Mouse (Mus musculus): Measurements from ENCODE around the gene Gm20388. TPM values are rescaled to one million over a fixed set of nuclear protein-coding genes. Genes with fewer than 3 reads are reported as not detected.

Gm20388 gene
- polyA plus RNA-seq, 1 experiment from 2014 or later = 7.4 TPM

DNA sequence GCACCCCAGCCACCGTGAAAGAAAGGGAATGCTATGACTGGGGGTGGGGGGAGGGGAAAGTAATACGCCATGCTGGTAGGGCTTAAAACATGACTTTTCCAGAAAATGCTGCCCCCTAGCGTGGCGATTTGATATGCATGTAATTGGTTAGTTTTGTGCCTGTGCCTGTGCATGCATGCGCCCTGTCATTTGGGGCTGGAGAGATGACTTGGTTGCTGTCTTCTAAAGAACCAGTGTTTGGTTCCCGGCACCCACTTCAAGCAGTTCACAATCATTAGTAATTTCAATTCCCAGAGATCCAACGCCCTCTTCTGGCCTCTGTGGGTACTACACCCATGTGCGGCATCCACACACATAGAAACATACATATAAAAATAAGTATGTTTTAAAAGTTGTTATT is 913.2 kb downstream of the Gm20388 start:
- no peak overlapping the region for H3K27ac ChIP-seq
- ATAC-seq (replicated peaks; ENCODE audit: low FRiP score) = no peak

DNA sequence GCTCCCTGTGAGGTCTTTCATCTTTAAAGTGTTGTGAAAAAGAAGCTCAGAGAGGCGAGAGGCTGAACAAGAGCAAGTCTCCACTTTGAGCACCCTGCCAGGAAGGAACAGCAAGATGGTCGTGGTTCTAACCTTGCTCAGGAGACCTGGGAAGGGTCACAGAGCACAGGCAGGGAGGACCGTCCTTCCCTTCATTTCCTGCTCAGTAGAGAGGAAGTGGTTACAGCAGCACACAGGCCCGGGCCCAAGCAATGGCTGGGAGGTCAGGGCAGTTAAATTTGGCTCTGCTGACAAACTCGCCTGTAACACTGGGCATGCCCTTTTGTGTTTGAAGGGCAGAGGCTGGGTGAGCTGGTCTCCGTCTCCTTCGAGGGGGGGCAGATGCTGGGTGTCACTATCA is 914.0 kb downstream of the Gm20388 start:
- Histone ChIP-seq H3K4me2 (no peak overlapping the region), H3K27ac (no peak overlapping the region), H3K9me3 (replicated peaks) (0 out of 2 replicates have a peak, but pooled peaks cover 3% of the 10 kb centered on the region), H3K4me1 (peaks cover 4% of the 10 kb centered on the region; the same call in 1 of the 2 replicates), H3K36me3 (no peaks in the 10 kb centered on the region), H3K27me3 (peaks cover 68% of the 10 kb centered on the region), H3K4me3 (replicated peaks) (no peak overlapping the region), H3K9ac (no peak overlapping the region)
- WGBS = 41% methylated on average over 7 of the region's 7 CpGs
- ATAC-seq (replicated peaks; ENCODE audit: low FRiP score) = no peak

More for the DNA sequence above, 913.2 kb downstream of the Gm20388 start:
- no peak overlapping the region for H3K9ac ChIP-seq
- no peak overlapping the region for H3K4me2 ChIP-seq
- no peak overlapping the region for H3K4me3 ChIP-seq (replicated peaks)
- peaks cover 62% of the 10 kb centered on the region for H3K27me3 ChIP-seq
- H3K9me3 ChIP-seq (replicated peaks) = 0 out of 2 replicates have a peak, but pooled peaks cover 3% of the 10 kb centered on the region
- H3K4me1 ChIP-seq = peaks cover 4% of the 10 kb centered on the region; the same call in 1 of the 2 replicates
- 66% methylated on average over 8 of the region's 8 CpGs for WGBS
- no peaks in the 10 kb centered on the region for H3K36me3 ChIP-seq

DNA sequence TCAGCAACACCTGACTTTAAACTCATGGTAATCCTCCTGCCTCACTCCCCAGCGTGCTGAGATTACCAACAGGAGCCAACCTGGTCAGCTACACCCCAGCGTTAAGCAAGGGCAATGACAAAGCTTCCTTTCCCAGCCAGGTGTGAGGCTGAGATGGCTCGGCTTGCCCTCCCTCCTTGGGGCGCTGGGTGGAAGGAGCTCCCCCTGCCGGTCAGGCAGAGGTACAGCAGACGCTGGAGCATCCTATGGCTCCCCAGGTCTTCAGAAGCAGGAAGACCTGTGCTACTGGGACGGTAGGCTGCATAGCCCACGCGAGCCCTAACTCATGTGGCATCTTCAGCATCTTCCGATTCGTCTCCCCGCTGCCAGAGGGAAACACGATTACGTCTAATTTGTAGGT is 917.6 kb downstream of the Gm20388 start:
- H3K27me3 ChIP-seq = peaks cover 70% of the 10 kb centered on the region
- H3K4me1 ChIP-seq = peaks cover 19% of the 10 kb centered on the region
- no peak overlapping the region for H3K27ac ChIP-seq
- WGBS = 12% methylated on average over 14 of the region's 14 CpGs
- H3K9ac ChIP-seq = no peak overlapping the region
- H3K36me3 ChIP-seq = no peaks in the 10 kb centered on the region
- no peak for ATAC-seq (replicated peaks; ENCODE audit: low FRiP score)
- H3K9me3 ChIP-seq (replicated peaks) = 0 out of 2 replicates have a peak, but pooled peaks cover 3% of the 10 kb centered on the region
- no peak overlapping the region for H3K4me2 ChIP-seq
- H3K4me3 ChIP-seq (replicated peaks) = no peak overlapping the region

DNA sequence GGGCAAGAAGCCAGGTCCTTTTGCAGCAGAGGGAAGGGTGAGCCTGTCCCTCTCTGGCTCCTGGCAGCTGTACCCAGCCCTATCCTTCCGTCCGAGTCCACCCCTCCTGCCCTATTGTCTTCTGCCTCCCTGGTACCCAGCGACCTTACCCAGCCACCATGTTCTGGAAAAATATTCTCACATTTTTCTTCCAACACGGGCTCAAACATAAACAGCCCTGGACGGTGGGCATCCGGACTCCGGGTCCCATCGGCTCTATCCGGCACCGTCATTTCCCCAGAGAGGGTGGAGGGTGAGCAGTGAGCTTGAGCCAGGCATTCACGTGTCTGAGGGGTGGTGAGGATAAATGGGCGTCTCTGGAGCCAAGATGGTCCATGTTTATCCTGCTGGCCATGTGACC is 920.0 kb downstream of the Gm20388 start:
- Histone ChIP-seq H3K9ac (no peak overlapping the region), H3K4me2 (no peak overlapping the region), H3K9me3 (replicated peaks) (no peaks in the 10 kb centered on the region), H3K4me3 (replicated peaks) (no peak overlapping the region), H3K27ac (no peak overlapping the region), H3K36me3 (no peaks in the 10 kb centered on the region), H3K27me3 (peaks cover 85% of the 10 kb centered on the region), H3K4me1 (peaks cover 19% of the 10 kb centered on the region)
- WGBS = 80% methylated on average over 12 of the region's 12 CpGs
- ATAC-seq (replicated peaks; ENCODE audit: low FRiP score) = no peak

DNA sequence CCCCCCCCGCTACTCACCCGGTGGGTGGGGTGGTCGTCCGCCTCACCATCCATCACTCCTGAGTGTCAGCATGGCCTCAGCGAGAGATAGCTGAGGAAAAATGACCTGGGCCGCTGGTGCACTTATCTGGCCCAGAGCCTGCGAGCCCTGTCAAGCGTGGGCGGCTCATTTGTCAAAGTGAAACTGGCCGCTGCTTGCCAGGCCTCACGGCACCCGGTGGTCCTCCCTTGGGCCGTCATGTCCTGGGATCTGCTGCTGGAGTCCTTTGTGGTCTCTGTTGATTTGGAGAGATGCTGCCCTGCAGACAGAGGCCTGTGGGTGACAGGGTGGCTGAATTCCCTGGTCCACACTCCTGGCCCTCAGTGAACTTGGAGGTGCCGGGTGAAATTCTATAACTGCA is 921.4 kb downstream of the Gm20388 start:
- Histone ChIP-seq H3K9ac (no peak overlapping the region), H3K9me3 (replicated peaks) (no peaks in the 10 kb centered on the region), H3K4me2 (peak overlapping the region; percentile 40), H3K4me3 (replicated peaks) (no peak overlapping the region), H3K27me3 (peaks cover 85% of the 10 kb centered on the region), H3K4me1 (peaks cover 19% of the 10 kb centered on the region), H3K27ac (no peak overlapping the region), H3K36me3 (no peaks in the 10 kb centered on the region)
- WGBS = 5% methylated on average over 10 of the region's 14 CpGs
- ATAC-seq (replicated peaks; ENCODE audit: low FRiP score) = peak; percentile 67

DNA sequence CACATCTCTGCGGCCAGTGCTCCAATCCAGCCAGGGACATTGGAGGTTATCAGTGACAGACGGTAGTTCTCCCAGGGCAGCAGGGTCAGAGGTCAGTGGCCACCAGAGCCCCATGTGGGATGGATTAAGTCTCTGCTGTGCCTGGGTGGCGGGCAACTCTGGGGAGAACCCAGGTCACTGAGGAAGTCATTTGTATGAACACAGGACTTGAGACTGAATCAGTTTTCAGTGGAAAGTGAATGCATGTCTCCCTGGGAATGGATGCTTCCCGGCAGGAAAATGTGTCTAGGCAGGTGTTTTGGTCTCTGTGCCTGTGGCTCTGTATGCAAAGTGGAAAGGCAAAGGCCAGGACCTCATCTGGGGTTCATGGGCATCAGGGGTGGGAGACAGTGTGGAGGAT is 922.6 kb downstream of the Gm20388 start:
- no peak overlapping the region for H3K27ac ChIP-seq
- H3K4me2 ChIP-seq = no peak overlapping the region
- no peaks in the 10 kb centered on the region for H3K9me3 ChIP-seq (replicated peaks)
- no peak for ATAC-seq (replicated peaks; ENCODE audit: low FRiP score)
- 35% methylated on average over 4 of the region's 4 CpGs for WGBS
- peaks cover 17% of the 10 kb centered on the region for H3K4me1 ChIP-seq
- H3K4me3 ChIP-seq (replicated peaks) = no peak overlapping the region
- H3K27me3 ChIP-seq = peaks cover 83% of the 10 kb centered on the region
- H3K36me3 ChIP-seq = no peaks in the 10 kb centered on the region
- no peak overlapping the region for H3K9ac ChIP-seq

DNA sequence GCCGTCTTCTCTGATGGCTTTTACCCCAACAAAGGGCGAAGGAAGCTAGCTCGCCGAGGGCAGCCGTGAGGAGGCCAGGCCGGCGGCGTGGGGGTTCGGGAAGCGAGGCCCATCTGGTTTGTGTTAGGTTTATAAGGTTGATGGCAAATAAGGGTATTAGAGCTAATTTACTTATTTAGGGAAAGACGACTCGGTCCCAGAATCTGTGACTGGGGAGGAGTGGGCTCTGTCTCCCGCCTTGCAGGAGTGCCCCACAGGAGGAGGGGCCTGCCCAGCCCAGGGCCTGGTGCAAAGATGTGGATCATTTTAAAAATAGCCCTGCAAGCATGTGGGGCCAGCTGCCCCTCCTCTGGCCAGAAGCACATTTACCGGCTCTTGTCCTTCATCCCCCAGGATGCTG is 928.4 kb downstream of the Gm20388 start:
- WGBS = 71% methylated on average over 14 of the region's 14 CpGs

DNA sequence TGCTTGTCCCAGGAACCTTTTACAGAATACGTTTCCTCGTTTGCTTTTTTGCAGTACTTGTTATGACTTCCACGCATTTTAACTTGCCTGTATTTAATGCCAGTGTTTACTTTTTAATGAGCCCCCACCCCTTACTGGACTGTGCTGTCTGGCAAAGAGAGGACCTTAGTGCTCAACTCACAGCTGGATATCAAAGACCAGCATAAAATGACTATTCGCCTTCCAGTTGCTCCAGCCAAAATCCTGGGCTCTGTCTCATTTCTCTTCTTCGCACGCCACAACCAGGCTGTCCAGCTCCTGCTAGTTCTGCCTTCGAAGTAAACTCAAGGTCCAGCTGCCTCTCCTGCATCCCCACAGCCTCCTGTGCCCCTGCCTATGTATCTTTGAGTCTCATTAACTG is 932.4 kb downstream of the Gm20388 start:
- WGBS = 62% methylated on average over 7 of the region's 7 CpGs
- H3K4me2 ChIP-seq = no peak overlapping the region
- H3K4me1 ChIP-seq = peaks cover 11% of the 10 kb centered on the region
- no peak overlapping the region for H3K9ac ChIP-seq
- H3K4me3 ChIP-seq (replicated peaks) = no peak overlapping the region
- H3K9me3 ChIP-seq (replicated peaks) = no peaks in the 10 kb centered on the region
- no peaks in the 10 kb centered on the region for H3K36me3 ChIP-seq
- H3K27ac ChIP-seq = no peak overlapping the region
- ATAC-seq (replicated peaks; ENCODE audit: low FRiP score) = no peak
- peaks cover 75% of the 10 kb centered on the region for H3K27me3 ChIP-seq

More for the DNA sequence above, 928.4 kb downstream of the Gm20388 start:
- Histone ChIP-seq H3K27ac (no peak overlapping the region), H3K4me1 (no peaks in the 10 kb centered on the region), H3K4me2 (no peak overlapping the region), H3K9me3 (replicated peaks) (no peaks in the 10 kb centered on the region), H3K9ac (no peak overlapping the region), H3K36me3 (no peaks in the 10 kb centered on the region), H3K4me3 (replicated peaks) (no peak overlapping the region), H3K27me3 (peaks cover 79% of the 10 kb centered on the region)
- ATAC-seq (replicated peaks; ENCODE audit: low FRiP score) = no peak

DNA sequence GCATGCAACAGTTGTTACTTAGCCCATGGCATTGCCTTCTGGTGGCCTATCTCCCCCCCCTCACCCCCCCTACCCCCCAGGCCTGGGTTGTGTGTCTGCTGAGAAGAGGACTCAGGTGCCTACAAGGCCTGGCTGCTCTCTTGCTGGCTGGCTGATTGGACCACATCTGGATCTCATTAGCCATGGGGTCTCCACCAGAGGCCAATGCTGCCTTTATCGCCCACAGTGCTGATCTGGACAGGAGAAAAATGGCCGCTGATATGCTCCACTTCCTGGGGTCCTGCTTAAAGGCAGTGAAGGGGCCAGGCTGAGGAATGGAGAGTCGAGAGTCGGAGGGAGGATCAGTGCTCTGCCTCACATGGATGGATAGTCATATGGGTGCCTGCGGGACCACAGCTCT is 935.4 kb downstream of the Gm20388 start:
- Histone ChIP-seq H3K27me3 (peaks cover 75% of the 10 kb centered on the region), H3K36me3 (no peaks in the 10 kb centered on the region), H3K9me3 (replicated peaks) (no peaks in the 10 kb centered on the region), H3K27ac (no peak overlapping the region), H3K9ac (no peak overlapping the region), H3K4me2 (no peak overlapping the region), H3K4me3 (replicated peaks) (no peak overlapping the region), H3K4me1 (peaks cover 14% of the 10 kb centered on the region)
- 54% methylated on average over 5 of the region's 5 CpGs for WGBS
- no peak for ATAC-seq (replicated peaks; ENCODE audit: low FRiP score)

DNA sequence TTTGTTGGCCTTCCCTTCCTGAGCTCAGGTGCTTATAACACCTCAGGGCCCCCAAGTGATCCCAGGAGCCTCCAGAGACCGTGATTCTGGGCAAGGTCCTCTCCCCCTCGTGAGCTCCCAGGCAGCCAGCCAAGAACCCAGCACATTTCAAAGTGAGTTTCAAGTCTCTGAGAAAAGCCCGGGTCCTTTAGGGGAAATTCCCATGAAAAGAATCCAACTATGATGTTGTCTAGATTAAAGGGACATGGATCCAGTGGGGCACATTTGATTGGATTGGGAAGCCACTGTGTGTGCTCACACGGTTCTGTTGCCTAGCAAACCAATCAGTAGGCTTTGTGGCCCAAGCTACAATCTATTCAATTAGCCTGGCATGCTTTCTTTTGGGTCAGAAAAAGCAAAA is 936.6 kb downstream of the Gm20388 start:
- Histone ChIP-seq H3K4me3 (replicated peaks) (no peak overlapping the region), H3K27ac (no peak overlapping the region), H3K36me3 (no peaks in the 10 kb centered on the region), H3K9me3 (replicated peaks) (no peaks in the 10 kb centered on the region), H3K9ac (no peak overlapping the region), H3K4me1 (peaks cover 14% of the 10 kb centered on the region), H3K27me3 (peaks cover 73% of the 10 kb centered on the region), H3K4me2 (no peak overlapping the region)
- ATAC-seq (replicated peaks; ENCODE audit: low FRiP score) = no peak
- 8% methylated on average over 4 of the region's 4 CpGs for WGBS

DNA sequence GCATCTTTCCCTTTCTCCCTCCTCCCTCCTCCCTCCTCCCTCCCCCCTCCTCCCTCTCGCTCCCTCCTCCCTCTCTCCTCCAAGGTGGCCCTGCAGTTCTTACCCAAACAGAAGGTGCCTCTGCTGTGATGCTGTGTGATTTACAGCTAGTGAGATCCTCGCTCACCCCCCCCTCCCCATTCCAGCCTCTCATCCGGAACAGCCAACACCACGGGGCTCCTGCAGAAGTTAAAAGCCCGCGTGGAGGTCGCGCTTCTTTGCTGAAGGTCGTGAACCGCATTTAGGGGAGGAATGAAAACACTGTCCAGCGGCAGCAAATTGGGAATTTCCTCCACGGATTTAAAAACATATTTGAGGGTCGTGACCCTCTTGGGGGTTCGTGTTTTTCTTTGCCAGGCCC is 937.1 kb downstream of the Gm20388 start:
- Histone ChIP-seq H3K4me2 (peak overlapping the region; percentile 35; the same call in 1 of the 2 replicates), H3K9me3 (replicated peaks) (no peaks in the 10 kb centered on the region), H3K9ac (no peak overlapping the region), H3K36me3 (no peaks in the 10 kb centered on the region), H3K27me3 (peaks cover 69% of the 10 kb centered on the region), H3K27ac (no peak overlapping the region), H3K4me1 (peaks cover 14% of the 10 kb centered on the region), H3K4me3 (replicated peaks) (no peak overlapping the region)
- ATAC-seq (replicated peaks; ENCODE audit: low FRiP score) = 0 out of 2 replicates have a peak, but pooled peaks have one; percentile 62
- WGBS = 2% methylated on average over 13 of the region's 14 CpGs

DNA sequence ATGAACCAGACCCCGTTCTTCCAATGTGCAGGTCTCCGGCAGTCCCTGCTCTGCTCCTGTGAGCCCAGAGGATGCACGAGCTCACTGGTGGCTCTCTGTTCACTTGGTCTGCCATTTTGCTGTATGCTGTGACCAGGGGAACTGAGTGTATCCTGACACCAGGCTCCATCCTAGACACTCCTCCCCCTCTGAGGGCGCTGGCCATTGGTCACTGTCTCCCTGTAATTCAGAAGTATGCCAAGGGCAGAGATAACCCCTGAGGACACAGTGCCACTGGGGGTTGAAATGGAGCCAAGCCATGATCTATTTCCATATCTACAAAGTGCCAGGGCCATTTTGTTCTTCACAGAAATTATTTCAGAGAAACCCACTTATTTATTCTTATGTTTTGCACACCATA is 937.8 kb downstream of the Gm20388 start:
- no peaks in the 10 kb centered on the region for H3K36me3 ChIP-seq
- no peaks in the 10 kb centered on the region; the same call in 1 of the 2 replicates for H3K9me3 ChIP-seq (replicated peaks)
- H3K4me1 ChIP-seq = peaks cover 14% of the 10 kb centered on the region
- 45% methylated on average over 4 of the region's 4 CpGs for WGBS
- no peak for ATAC-seq (replicated peaks; ENCODE audit: low FRiP score)
- peaks cover 63% of the 10 kb centered on the region for H3K27me3 ChIP-seq
- H3K9ac ChIP-seq = no peak overlapping the region
- no peak overlapping the region for H3K4me3 ChIP-seq (replicated peaks)
- no peak overlapping the region for H3K27ac ChIP-seq
- no peak overlapping the region for H3K4me2 ChIP-seq

DNA sequence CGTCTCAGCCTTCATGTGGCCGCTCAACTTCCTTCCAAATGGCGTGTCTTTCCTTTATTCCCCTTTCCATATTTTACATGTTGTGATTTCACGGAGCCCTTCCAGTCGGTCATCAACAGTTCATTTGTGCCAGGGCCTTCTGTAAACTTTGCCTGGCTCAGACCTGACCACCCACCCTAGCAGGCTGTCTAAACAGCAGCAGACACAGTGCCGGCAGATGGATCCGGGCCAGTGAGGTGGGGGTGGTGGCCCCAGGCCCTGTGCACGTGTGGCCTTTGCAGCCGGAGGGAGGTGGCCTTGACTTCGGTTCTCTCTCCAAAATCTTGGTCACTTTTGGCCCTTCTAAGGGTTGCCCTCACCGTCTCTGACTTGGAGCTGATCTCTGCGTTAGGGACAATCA is 940.8 kb downstream of the Gm20388 start:
- Histone ChIP-seq H3K9me3 (replicated peaks) (no peaks in the 10 kb centered on the region; the same call in 1 of the 2 replicates), H3K27me3 (peaks cover 55% of the 10 kb centered on the region), H3K4me1 (peaks cover 14% of the 10 kb centered on the region), H3K27ac (no peak overlapping the region), H3K9ac (no peak overlapping the region), H3K36me3 (no peaks in the 10 kb centered on the region), H3K4me2 (no peak overlapping the region), H3K4me3 (replicated peaks) (no peak overlapping the region)
- ATAC-seq (replicated peaks; ENCODE audit: low FRiP score) = no peak
- WGBS = 82% methylated on average over 12 of the region's 12 CpGs
